Mouse (Mus musculus) bone marrow, adult 2 months (tissue): ENCODE results near the gene Spred3.

ENCODE experiments used
- CTCF ChIP-seq: fragments of 200-500 bp; IDR thresholded peaks from 2 replicates; pipeline ENCODE4 v1.5.1; 2011; ENCODE audit warnings: low read length, control low read depth; ENCODE audit not compliant: control insufficient read depth, insufficient read depth
- POLR2A ChIP-seq: fragments of 200-500 bp; IDR thresholded peaks from 2 replicates; pipeline ENCODE4 v1.6.1; 2011; ENCODE audit warnings: low read depth, mild to moderate bottlenecking, control low read depth, low read length, borderline replicate concordance; ENCODE audit not compliant: control insufficient read depth

GRCm38 (mm10) chr7:29124970-29125369, 45.2 kb downstream of the Spred3 start, which contains the start of gene Ryr1:
- TF ChIP-seq POLR2A (no peak), CTCF (no peak)
